Mouse (Mus musculus): Measurements from ENCODE around the gene Srl. TPM values are rescaled to one million over a fixed set of nuclear protein-coding genes. Genes with fewer than 3 reads are reported as not detected.
"Not testable (repeated sequence)": the region's sequence is repeated elsewhere in the genome, so short reads cannot be mapped to it uniquely, and the experiment has no call there.

Srl gene
- polyA plus RNA-seq, 1 experiment: 0.03 TPM

- no peak overlapping the region for H3K4me3 ChIP-seq (replicated peaks)
- H3K4me1 ChIP-seq: peaks cover 35% of the 10 kb centered on the region
- peaks cover 7% of the 10 kb centered on the region for H3K36me3 ChIP-seq (replicated peaks; ENCODE audit: low read length)
- TF ChIP-seq FLI1 (IDR thresholded peaks at IDR 0.05; ENCODE audit: low read length) (no peak), GATA1 (IDR thresholded peaks at IDR 0.05; ENCODE audit: borderline replicate concordance, low read length) (no peak)
- no peaks in the 10 kb centered on the region for H3K9me3 ChIP-seq
- H3K27me3 ChIP-seq (replicated peaks): peaks cover 3% of the 10 kb centered on the region
Observed at GRCm38 (mm10) chr16:4477591-4478215, 63.9 kb downstream of the Srl start.

GRCm38 (mm10) chr16:4474882-4475803, 66.5 kb downstream of the Srl start:
- Histone ChIP-seq H3K4me3 (replicated peaks) (peak overlapping the region; percentile 94), H3K4me1 (peaks cover 50% of the 10 kb centered on the region), H3K36me3 (replicated peaks; ENCODE audit: low read length) (no peaks in the 10 kb centered on the region), H3K27me3 (replicated peaks) (no peaks in the 10 kb centered on the region), H3K9me3 (no peaks in the 10 kb centered on the region)
- TF ChIP-seq GATA1 (IDR thresholded peaks at IDR 0.05; ENCODE audit: borderline replicate concordance, low read length): no peak
- TF ChIP-seq FLI1 (IDR thresholded peaks at IDR 0.05; ENCODE audit: low read length): no peak

GRCm38 (mm10) chr16:4474040-4474881, 67.4 kb downstream of the Srl start:
- not testable (repeated sequence) for H3K9me3 ChIP-seq; H3K27me3 ChIP-seq (replicated peaks); H3K36me3 ChIP-seq (replicated peaks; ENCODE audit: low read length)
- Histone ChIP-seq H3K4me1 (peaks cover 56% of the 10 kb centered on the region), H3K4me3 (replicated peaks) (peak overlapping the region; percentile 94)

GRCm38 (mm10) chr16:4473231-4473630, 68.4 kb downstream of the Srl start:
- H3K4me3 ChIP-seq (replicated peaks): no peak overlapping the region
- no peaks in the 10 kb centered on the region for H3K36me3 ChIP-seq (replicated peaks; ENCODE audit: low read length)
- no peaks in the 10 kb centered on the region for H3K9me3 ChIP-seq
- H3K27me3 ChIP-seq (replicated peaks): no peaks in the 10 kb centered on the region
- H3K4me1 ChIP-seq: peaks cover 56% of the 10 kb centered on the region
- TF ChIP-seq FLI1 (IDR thresholded peaks at IDR 0.05; ENCODE audit: low read length): no peak
- TF ChIP-seq GATA1 (IDR thresholded peaks at IDR 0.05; ENCODE audit: borderline replicate concordance, low read length): no peak

GRCm38 (mm10) chr16:4472687-4473086, 68.9 kb downstream of the Srl start:
- H3K36me3 ChIP-seq (replicated peaks; ENCODE audit: low read length): no peaks in the 10 kb centered on the region
- TF ChIP-seq FLI1 (IDR thresholded peaks at IDR 0.05; ENCODE audit: low read length): no peak
- no peak for TF ChIP-seq GATA1 (IDR thresholded peaks at IDR 0.05; ENCODE audit: borderline replicate concordance, low read length)
- no peaks in the 10 kb centered on the region for H3K9me3 ChIP-seq
- peaks cover 56% of the 10 kb centered on the region for H3K4me1 ChIP-seq
- no peak overlapping the region for H3K4me3 ChIP-seq (replicated peaks)
- peaks cover 2% of the 10 kb centered on the region for H3K27me3 ChIP-seq (replicated peaks)

GRCm38 (mm10) chr16:4469599-4470352, 71.8 kb downstream of the Srl start:
- TF ChIP-seq FLI1 (IDR thresholded peaks at IDR 0.05; ENCODE audit: low read length) (no peak), GATA1 (IDR thresholded peaks at IDR 0.05; ENCODE audit: borderline replicate concordance, low read length) (no peak)
- Histone ChIP-seq H3K27me3 (replicated peaks) (peaks cover 2% of the 10 kb centered on the region), H3K4me3 (replicated peaks) (no peak overlapping the region), H3K9me3 (no peaks in the 10 kb centered on the region), H3K4me1 (peaks cover 55% of the 10 kb centered on the region), H3K36me3 (replicated peaks; ENCODE audit: low read length) (no peaks in the 10 kb centered on the region)

- peak overlapping the region; percentile 76 for H3K4me3 ChIP-seq (replicated peaks)
- no peaks in the 10 kb centered on the region for H3K9me3 ChIP-seq
- peaks cover 31% of the 10 kb centered on the region for H3K27me3 ChIP-seq (replicated peaks)
- TF ChIP-seq GATA1 (IDR thresholded peaks at IDR 0.05; ENCODE audit: borderline replicate concordance, low read length) (no peak), FLI1 (IDR thresholded peaks at IDR 0.05; ENCODE audit: low read length) (no peak)
- no peaks in the 10 kb centered on the region for H3K36me3 ChIP-seq (replicated peaks; ENCODE audit: low read length)
- H3K4me1 ChIP-seq: peaks cover 50% of the 10 kb centered on the region
Observed at GRCm38 (mm10) chr16:4464529-4465089, 77.0 kb downstream of the Srl start.

GRCm38 (mm10) chr16:4457927-4458326, 83.7 kb downstream of the Srl start:
- TF ChIP-seq FLI1 (IDR thresholded peaks at IDR 0.05; ENCODE audit: low read length) (no peak), GATA1 (IDR thresholded peaks at IDR 0.05; ENCODE audit: borderline replicate concordance, low read length) (no peak)

GRCm38 (mm10) chr16:4456391-4456790, 85.2 kb downstream of the Srl start:
- H3K36me3 ChIP-seq (replicated peaks; ENCODE audit: low read length): no peaks in the 10 kb centered on the region
- peaks cover 29% of the 10 kb centered on the region for H3K4me1 ChIP-seq
- TF ChIP-seq GATA1 (IDR thresholded peaks at IDR 0.05; ENCODE audit: borderline replicate concordance, low read length): no peak
- no peak for TF ChIP-seq FLI1 (IDR thresholded peaks at IDR 0.05; ENCODE audit: low read length)
- H3K27me3 ChIP-seq (replicated peaks): peaks cover 70% of the 10 kb centered on the region
- H3K4me3 ChIP-seq (replicated peaks): no peak overlapping the region
- H3K9me3 ChIP-seq: no peaks in the 10 kb centered on the region

More at GRCm38 (mm10) chr16:4457927-4458326, 83.7 kb downstream of the Srl start:
- Histone ChIP-seq H3K4me3 (replicated peaks) (no peak overlapping the region), H3K4me1 (peaks cover 36% of the 10 kb centered on the region), H3K27me3 (replicated peaks) (peaks cover 74% of the 10 kb centered on the region), H3K36me3 (replicated peaks; ENCODE audit: low read length) (no peaks in the 10 kb centered on the region), H3K9me3 (no peaks in the 10 kb centered on the region)

Data from megakaryocyte, embryonic 14.5 days (primary cell).